Mouse (Mus musculus): ENCODE measurements around the gene Pold3. TPM values are rescaled to one million over a fixed set of nuclear protein-coding genes. Genes with fewer than 3 reads are reported as not detected.

The Pold3 gene
- polyA plus RNA-seq, 1 experiment from 2014 or later = 43.7 TPM

DNA sequence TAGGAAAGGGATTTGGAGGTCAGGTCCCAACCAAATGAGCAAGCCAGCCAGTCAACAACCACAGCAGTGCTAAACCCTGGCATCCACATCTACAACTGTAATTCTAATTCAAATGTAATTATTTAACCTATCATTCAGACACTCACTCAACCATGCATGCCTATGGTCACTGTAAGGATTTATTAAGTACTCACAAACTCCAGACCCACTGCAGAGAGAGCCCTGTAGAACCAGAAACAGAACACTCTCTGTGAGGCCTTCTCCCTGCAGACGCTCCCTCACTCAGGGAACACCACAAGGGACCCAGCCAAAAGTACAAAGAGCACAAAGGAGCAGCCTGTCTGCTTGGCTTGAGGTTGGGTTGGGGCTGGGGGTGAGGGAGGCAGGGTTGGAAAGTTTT lies 11.0 kb upstream of the Pold3 start:
- H3K4me2 ChIP-seq = no peak overlapping the region
- no peaks in the 10 kb centered on the region for H3K36me3 ChIP-seq
- no peak for ATAC-seq (ENCODE audit: low FRiP score)
- H3K9me3 ChIP-seq = no peaks in the 10 kb centered on the region
- no peak overlapping the region for H3K4me3 ChIP-seq
- no peaks in the 10 kb centered on the region for H3K27me3 ChIP-seq
- H3K9ac ChIP-seq = no peak overlapping the region
- WGBS = 80% methylated on average over 1 of the region's 1 CpGs
- no peak overlapping the region for H3K27ac ChIP-seq
- H3K4me1 ChIP-seq (replicated peaks) = no peaks in the 10 kb centered on the region

DNA sequence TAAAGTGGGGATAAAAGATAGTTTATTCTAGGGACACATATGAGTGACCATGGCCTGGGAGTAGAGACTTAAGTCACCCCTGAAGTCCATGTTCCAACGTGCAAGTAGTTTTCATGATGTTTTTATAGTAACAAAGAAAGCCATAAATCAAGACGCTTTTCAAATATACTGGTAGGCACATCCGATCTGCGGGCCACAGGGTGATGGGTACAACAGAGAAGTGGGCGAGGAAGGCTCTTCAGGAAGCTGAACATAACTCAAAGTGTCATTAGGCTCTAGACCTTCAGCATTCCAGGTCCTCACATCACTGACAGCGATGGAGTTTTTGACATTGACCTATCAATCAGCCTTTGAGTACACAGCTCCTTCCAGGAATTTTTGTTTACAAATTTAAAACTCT lies 9.2 kb upstream of the Pold3 start:
- WGBS = 60% methylated on average over 6 of the region's 6 CpGs
- no peak overlapping the region for H3K4me3 ChIP-seq
- no peaks in the 10 kb centered on the region for H3K36me3 ChIP-seq
- H3K27me3 ChIP-seq = no peaks in the 10 kb centered on the region
- no peak overlapping the region for H3K9ac ChIP-seq
- H3K9me3 ChIP-seq = no peaks in the 10 kb centered on the region
- H3K4me1 ChIP-seq (replicated peaks) = no peaks in the 10 kb centered on the region
- no peak overlapping the region for H3K27ac ChIP-seq
- ATAC-seq (ENCODE audit: low FRiP score) = no peak
- no peak overlapping the region for H3K4me2 ChIP-seq

DNA sequence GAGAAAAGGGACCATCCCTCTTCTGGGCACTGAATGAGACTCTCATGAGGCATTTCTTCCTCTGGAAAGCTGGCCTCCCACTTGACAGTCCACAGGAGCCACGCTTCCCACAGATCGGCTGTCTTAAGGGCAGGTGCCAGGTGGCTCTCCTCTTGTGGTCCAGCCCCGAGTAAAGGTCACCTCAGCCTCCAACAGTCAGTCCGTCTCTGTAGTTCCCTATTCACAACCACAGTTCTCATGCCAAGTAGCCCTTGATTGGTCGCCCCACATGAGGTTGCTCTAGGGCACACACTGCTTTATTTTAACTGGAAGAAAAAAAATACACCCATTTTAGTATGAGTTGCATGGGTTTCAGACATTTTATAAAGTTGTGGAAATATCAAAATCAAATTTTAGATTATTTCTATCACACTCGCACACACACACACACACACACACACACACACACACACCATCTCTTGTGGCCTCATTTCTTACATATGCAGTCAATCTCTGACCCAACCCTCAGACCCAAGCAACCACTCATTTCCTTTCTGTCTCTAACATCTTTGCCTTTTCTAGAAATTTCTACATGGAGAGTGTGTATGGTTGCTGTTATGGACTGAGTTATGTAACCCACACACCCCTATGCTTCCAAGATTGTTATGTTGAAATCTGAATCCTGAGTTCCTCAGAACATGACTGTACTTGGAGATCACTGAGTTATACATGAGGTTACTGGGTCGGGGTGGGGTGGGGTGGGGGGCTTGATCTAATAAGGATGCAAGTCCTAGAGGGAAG lies 7.1 kb upstream of the Pold3 start:
- H3K4me3 ChIP-seq = no peak overlapping the region
- WGBS = 90% methylated on average over 7 of the region's 7 CpGs
- H3K4me1 ChIP-seq (replicated peaks) = no peaks in the 10 kb centered on the region
- no peaks in the 10 kb centered on the region for H3K36me3 ChIP-seq
- H3K4me2 ChIP-seq = no peak overlapping the region
- H3K9me3 ChIP-seq = no peaks in the 10 kb centered on the region
- no peak for ATAC-seq (ENCODE audit: low FRiP score)
- no peak overlapping the region for H3K9ac ChIP-seq
- no peaks in the 10 kb centered on the region for H3K27me3 ChIP-seq
- H3K27ac ChIP-seq = no peak overlapping the region

GRCm38 (mm10) chr7:100126514-100126913 lies 5.1 kb upstream of the Pold3 start:
- H3K4me3 ChIP-seq = no peak overlapping the region
- H3K9me3 ChIP-seq = no peaks in the 10 kb centered on the region
- H3K4me2 ChIP-seq = no peak overlapping the region
- no peaks in the 10 kb centered on the region for H3K4me1 ChIP-seq (replicated peaks)
- no peak overlapping the region for H3K9ac ChIP-seq
- H3K27ac ChIP-seq = no peak overlapping the region
- WGBS = 73% methylated on average over 7 of the region's 7 CpGs
- ATAC-seq (ENCODE audit: low FRiP score) = no peak
- H3K36me3 ChIP-seq = no peaks in the 10 kb centered on the region
- H3K27me3 ChIP-seq = no peaks in the 10 kb centered on the region

DNA sequence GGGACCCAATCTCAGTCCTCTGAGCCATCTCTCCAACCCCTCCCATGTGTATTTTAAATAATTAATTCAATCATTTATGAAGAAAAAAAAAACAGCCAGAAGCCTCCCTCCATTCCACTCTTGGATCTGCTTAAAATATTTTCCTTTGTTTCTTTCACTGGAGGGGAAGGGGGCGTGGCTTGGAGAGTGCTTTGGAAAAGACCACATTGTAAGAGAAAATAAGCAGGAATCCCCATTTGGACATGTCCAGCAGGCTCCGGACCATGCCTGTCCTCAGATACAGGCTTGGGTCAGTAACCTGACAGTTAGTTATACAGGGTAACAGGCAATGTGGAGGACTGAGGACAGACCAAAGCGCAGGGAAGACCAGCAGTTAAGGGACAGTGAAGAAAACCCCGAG lies 3.8 kb upstream of the Pold3 start:
- H3K9ac ChIP-seq = no peak overlapping the region
- H3K4me1 ChIP-seq (replicated peaks) = peaks cover 6% of the 10 kb centered on the region
- 71% methylated on average over 4 of the region's 4 CpGs for WGBS
- H3K36me3 ChIP-seq = no peaks in the 10 kb centered on the region
- no peak for ATAC-seq (ENCODE audit: low FRiP score)
- H3K4me3 ChIP-seq = no peak overlapping the region
- no peak overlapping the region for H3K27ac ChIP-seq
- H3K27me3 ChIP-seq = no peaks in the 10 kb centered on the region
- H3K9me3 ChIP-seq = no peaks in the 10 kb centered on the region
- no peak overlapping the region for H3K4me2 ChIP-seq

- H3K27me3 ChIP-seq = no peaks in the 10 kb centered on the region
- no peak overlapping the region for H3K4me2 ChIP-seq
- H3K4me1 ChIP-seq (replicated peaks) = peaks cover 12% of the 10 kb centered on the region
- no peak overlapping the region for H3K27ac ChIP-seq
- H3K9ac ChIP-seq = no peak overlapping the region
- H3K4me3 ChIP-seq = no peak overlapping the region
- no peak for ATAC-seq (ENCODE audit: low FRiP score)
- H3K36me3 ChIP-seq = 0 out of 2 replicates have a peak, but pooled peaks cover under 1% of the 10 kb centered on the region
- whole genome bisulfite sequencing = 80% methylated on average over 2 of the region's 2 CpGs
- H3K9me3 ChIP-seq = no peaks in the 10 kb centered on the region
Observed at GRCm38 (mm10) chr7:100124211-100124610, 2.8 kb upstream of the Pold3 start.

DNA sequence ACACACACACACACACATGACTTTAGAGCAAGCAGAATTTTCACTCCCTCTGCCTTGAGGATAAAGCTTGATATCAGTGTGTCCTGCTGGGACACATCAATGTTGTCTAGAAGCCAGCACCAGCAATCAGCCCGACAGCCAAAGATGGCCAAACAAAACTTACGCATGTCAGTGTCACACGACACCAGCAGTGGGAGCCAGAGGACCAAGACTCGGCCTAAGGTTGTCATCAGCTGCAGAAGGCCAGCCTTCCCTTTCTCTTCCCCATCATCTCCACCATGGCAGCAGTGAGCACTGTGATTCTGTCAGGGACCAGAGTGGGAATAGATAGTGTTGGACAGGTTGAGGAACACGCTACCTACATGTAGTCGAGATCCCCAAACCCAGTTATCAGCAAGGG lies 2.1 kb upstream of the Pold3 start:
- no peak for ATAC-seq (ENCODE audit: low FRiP score)
- 64% methylated on average over 6 of the region's 6 CpGs for WGBS
- Histone ChIP-seq H3K9me3 (no peaks in the 10 kb centered on the region), H3K4me1 (replicated peaks) (peaks cover 12% of the 10 kb centered on the region), H3K27ac (no peak overlapping the region), H3K27me3 (no peaks in the 10 kb centered on the region), H3K9ac (no peak overlapping the region), H3K36me3 (peaks cover 8% of the 10 kb centered on the region), H3K4me2 (no peak overlapping the region), H3K4me3 (no peak overlapping the region)

DNA sequence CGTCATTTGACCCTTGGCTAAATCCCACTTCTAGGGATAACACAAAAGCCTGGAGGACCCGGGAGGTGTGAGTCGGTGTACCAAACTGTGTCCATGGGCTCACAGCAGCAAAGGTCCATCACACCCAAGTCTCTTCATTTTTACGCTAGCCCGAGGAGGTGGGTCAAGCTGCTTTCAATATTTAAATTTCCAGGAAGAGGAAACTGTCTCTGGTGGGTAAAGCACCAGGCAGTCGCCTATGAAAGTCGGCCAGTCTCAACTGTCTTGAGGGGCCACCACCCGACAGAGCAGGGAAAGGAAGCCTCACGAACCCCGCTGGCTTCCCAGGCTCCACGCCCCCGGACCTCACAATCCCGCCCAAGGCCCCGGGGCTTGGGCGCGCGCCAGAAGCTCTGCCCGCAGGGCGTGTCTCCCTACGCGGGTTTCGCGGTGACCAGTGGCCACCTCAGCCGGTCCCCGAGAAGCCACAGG lies 539 bp downstream of the Pold3 start:
- WGBS = under 1% methylated on average over 21 of the region's 25 CpGs
- Histone ChIP-seq H3K27me3 (no peaks in the 10 kb centered on the region), H3K9me3 (no peaks in the 10 kb centered on the region)

GRCm38 (mm10) chr7:100114279-100114678 lies 7.1 kb downstream of the Pold3 start:
- no peak overlapping the region for H3K4me3 ChIP-seq
- no peaks in the 10 kb centered on the region for H3K27me3 ChIP-seq
- WGBS = 92% methylated on average over 6 of the region's 6 CpGs
- H3K27ac ChIP-seq = no peak overlapping the region
- H3K9ac ChIP-seq = no peak overlapping the region
- no peak overlapping the region for H3K4me2 ChIP-seq
- H3K9me3 ChIP-seq = no peaks in the 10 kb centered on the region
- H3K4me1 ChIP-seq (replicated peaks) = no peaks in the 10 kb centered on the region
- ATAC-seq (ENCODE audit: low FRiP score) = no peak
- H3K36me3 ChIP-seq = peaks cover 63% of the 10 kb centered on the region

More for the DNA sequence above, 539 bp downstream of the Pold3 start:
- Histone ChIP-seq H3K27ac (peak overlapping the region; percentile 84), H3K4me3 (peak overlapping the region; percentile 93), H3K9ac (peak overlapping the region; percentile 90), H3K4me2 (peak overlapping the region; percentile 85), H3K4me1 (replicated peaks) (peaks cover 12% of the 10 kb centered on the region), H3K36me3 (peaks cover 29% of the 10 kb centered on the region)
- ATAC-seq (ENCODE audit: low FRiP score) = peak; percentile 73

GRCm38 (mm10) chr7:100113821-100114220 lies 7.5 kb downstream of the Pold3 start:
- Histone ChIP-seq H3K9ac (no peak overlapping the region), H3K36me3 (peaks cover 61% of the 10 kb centered on the region), H3K4me3 (no peak overlapping the region), H3K27ac (no peak overlapping the region), H3K27me3 (no peaks in the 10 kb centered on the region), H3K4me1 (replicated peaks) (no peaks in the 10 kb centered on the region), H3K9me3 (no peaks in the 10 kb centered on the region), H3K4me2 (no peak overlapping the region)
- ATAC-seq (ENCODE audit: low FRiP score) = no peak
- WGBS = 89% methylated on average over 7 of the region's 7 CpGs

- no peaks in the 10 kb centered on the region for H3K4me1 ChIP-seq (replicated peaks)
- H3K9ac ChIP-seq = no peak overlapping the region
- peaks cover 49% of the 10 kb centered on the region for H3K36me3 ChIP-seq
- no peak overlapping the region for H3K4me3 ChIP-seq
- no peak overlapping the region for H3K4me2 ChIP-seq
- no peak overlapping the region for H3K27ac ChIP-seq
- H3K27me3 ChIP-seq = no peaks in the 10 kb centered on the region
- no peak for ATAC-seq (ENCODE audit: low FRiP score)
- H3K9me3 ChIP-seq = no peaks in the 10 kb centered on the region
- WGBS = 85% methylated on average over 10 of the region's 10 CpGs
Observed at GRCm38 (mm10) chr7:100111506-100111905, 9.9 kb downstream of the Pold3 start.

GRCm38 (mm10) chr7:100108341-100108740 lies 13.0 kb downstream of the Pold3 start:
- H3K4me2 ChIP-seq = no peak overlapping the region
- no peak overlapping the region for H3K27ac ChIP-seq
- no peaks in the 10 kb centered on the region for H3K4me1 ChIP-seq (replicated peaks)
- H3K27me3 ChIP-seq = no peaks in the 10 kb centered on the region
- H3K9me3 ChIP-seq = no peaks in the 10 kb centered on the region
- H3K9ac ChIP-seq = no peak overlapping the region
- peaks cover 61% of the 10 kb centered on the region for H3K36me3 ChIP-seq
- no peak overlapping the region for H3K4me3 ChIP-seq
- ATAC-seq (ENCODE audit: low FRiP score) = no peak
- 79% methylated on average over 3 of the region's 3 CpGs for WGBS

DNA sequence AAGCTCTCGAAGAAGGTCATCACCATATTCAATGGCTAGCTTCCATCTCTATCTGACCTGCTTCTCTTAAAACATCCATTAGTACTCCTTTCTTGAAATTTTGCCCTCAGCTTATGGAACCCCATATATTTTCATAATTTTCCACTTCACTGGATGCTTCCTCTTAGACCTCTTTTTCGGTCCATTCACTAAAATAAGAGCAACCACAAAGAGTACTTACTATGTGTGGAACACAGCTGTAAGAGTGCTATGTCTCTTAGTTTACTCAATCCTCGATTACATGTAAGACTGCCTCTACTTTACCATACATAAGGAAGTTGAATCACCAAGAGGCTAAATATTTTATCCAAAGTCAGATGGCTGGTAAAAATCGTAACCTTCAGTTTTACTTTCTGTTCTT lies 16.7 kb downstream of the Pold3 start:
- no peak overlapping the region for H3K4me3 ChIP-seq
- no peaks in the 10 kb centered on the region for H3K27me3 ChIP-seq
- 97% methylated on average over 4 of the region's 4 CpGs for WGBS
- no peak overlapping the region for H3K27ac ChIP-seq
- no peak overlapping the region for H3K9ac ChIP-seq
- H3K9me3 ChIP-seq = no peaks in the 10 kb centered on the region
- peaks cover 80% of the 10 kb centered on the region for H3K36me3 ChIP-seq
- H3K4me2 ChIP-seq = no peak overlapping the region
- H3K4me1 ChIP-seq (replicated peaks) = no peaks in the 10 kb centered on the region
- no peak for ATAC-seq (ENCODE audit: low FRiP score)
